ENCODE assay signal across 9 mouse cellular contexts in the genomic region with DNA sequence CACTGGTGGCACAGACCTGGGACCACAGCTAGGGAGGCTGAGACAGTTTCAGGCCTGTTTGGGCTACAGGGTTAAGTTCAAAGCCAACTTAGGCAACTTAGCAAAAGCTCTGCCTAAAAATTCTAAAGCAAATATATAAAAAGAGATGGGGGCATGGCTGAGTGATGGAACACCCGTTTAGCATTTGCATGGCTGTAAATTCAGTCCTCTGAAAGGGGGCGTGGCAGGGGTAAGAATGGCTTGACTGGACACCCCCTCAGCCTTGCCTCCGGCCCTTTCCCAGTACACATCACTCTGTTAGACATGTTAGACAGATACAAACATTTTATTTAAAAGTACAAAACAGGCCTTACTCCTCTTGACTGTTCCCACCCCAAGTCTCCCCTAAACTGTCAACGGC. TPM values are rescaled to one million over a fixed set of nuclear protein-coding genes. Genes with fewer than 3 reads are reported as not detected.
DNase-seq lines count a peak whose midpoint lies in the region; ATAC-seq and TF ChIP-seq lines count a peak whose summit lies in the region.
"Had no signal": no experiment of that assay in that cellular context is flagged by ENCODE, and none has a peak within 500 bp of the region (broad histone marks: within the 10 kb centered on the region; RNA-seq: fewer than 3 reads in every experiment).

No protein-coding gene starts in this region.

- DNase-seq in heart, adult 18-20 months = peak; percentile 46 to 54
- DNase-seq in heart, postnatal 10 days = no peak
- peak; percentile 12 for DNase-seq in heart, postnatal 0 days (ENCODE audit: low spot score)
- peak; percentile 41 for DNase-seq in lung, postnatal 36 days
- no peak for DNase-seq in cerebellum, postnatal 10 days
- no peak for DNase-seq in ovary, postnatal 14 days (ENCODE audit: low spot score)
- DNase-seq in cerebellum, adult 9-11 months = no peak

- H3K4me3 ChIP-seq in ES-Bruce4 (ENCODE audit: low read depth, low read length) = peak overlapping the region; percentile 32
- no peak overlapping the region for H3K4me3 ChIP-seq in heart, postnatal 0 days (ENCODE audit: low read depth, low read length)

- no peak for TF ChIP-seq POLR2A in ES-Bruce4 (IDR thresholded peaks at IDR 0.05; ENCODE audit: insufficient read depth, low read length)

- H3K9me3 ChIP-seq in ES-Bruce4 (replicated peaks; ENCODE audit: control insufficient read depth, insufficient read depth, low read length, poor library complexity, severe bottlenecking) = no peaks in the 10 kb centered on the region
- H3K9me3 ChIP-seq in heart, postnatal 0 days (replicated peaks; ENCODE audit: control insufficient read depth, low read length) = no peaks in the 10 kb centered on the region

- ATAC-seq in heart, postnatal 0 days (ENCODE audit: insufficient read depth, low read depth) = no peak

- no peaks in the 10 kb centered on the region for H3K27me3 ChIP-seq in ES-Bruce4 (ENCODE audit: control insufficient read depth, insufficient read depth, low read length, poor library complexity, severe bottlenecking)
- H3K27me3 ChIP-seq in heart, postnatal 0 days (ENCODE audit: control insufficient read depth, insufficient read depth, low read length) = no peaks in the 10 kb centered on the region

- 58% methylated on average over 4 of the region's 4 CpGs for WGBS in heart, postnatal 0 days

- intact Hi-C loops in heart, postnatal 10 days (cut with DNase I) = no loop called here

- no peaks in the 10 kb centered on the region for H3K36me3 ChIP-seq in ES-Bruce4 (ENCODE audit: control insufficient read depth, insufficient read depth, low read length, poor library complexity, severe bottlenecking)
- no peaks in the 10 kb centered on the region for H3K36me3 ChIP-seq in heart, postnatal 0 days (replicated peaks; ENCODE audit: control insufficient read depth, insufficient read depth, low read length)

- H3K4me2 ChIP-seq in heart, postnatal 0 days (ENCODE audit: low read depth, low read length) = peak overlapping the region; percentile 40

- no peak for TF ChIP-seq CTCF in ES-Bruce4 (IDR thresholded peaks at IDR 0.05; ENCODE audit: low read depth, low read length)
- no peak for TF ChIP-seq CTCF in heart, postnatal 0 days (IDR thresholded peaks at IDR 0.05; ENCODE audit: low read depth)

- H3K4me1 ChIP-seq in ES-Bruce4 (ENCODE audit: control insufficient read depth, insufficient read depth, low read length) = peaks cover 7% of the 10 kb centered on the region
- H3K4me1 ChIP-seq in heart, postnatal 0 days (ENCODE audit: control insufficient read depth, insufficient read depth) = peaks cover 61% of the 10 kb centered on the region

- H3K9ac ChIP-seq in ES-Bruce4 (ENCODE audit: low read depth, poor library complexity, severe bottlenecking) = peak overlapping the region; percentile 61
- H3K9ac ChIP-seq in heart, postnatal 0 days (replicated peaks; ENCODE audit: low read depth, low read length) = peak overlapping the region; percentile 61

- TF ChIP-seq EP300 in ES-Bruce4 (IDR thresholded peaks at IDR 0.05; ENCODE audit: insufficient read depth, low read depth, low read length) = peak; percentile 82; the same call in 1 of the 2 replicates
- TF ChIP-seq EP300 in heart, postnatal 0 days (IDR thresholded peaks at IDR 0.05; ENCODE audit: low read depth) = no peak

- H3K27ac ChIP-seq in ES-Bruce4 (ENCODE audit: insufficient read depth, low read length) = peak overlapping the region; percentile 98
- peak overlapping the region; percentile 99 for H3K27ac ChIP-seq in heart, postnatal 0 days (ENCODE audit: low read depth)

RNA-seq across cellular contexts. Expression of a gene that starts 0.8 kb away (rescaled TPM):
- total RNA-seq in heart, adult 18-20 months (2021) = 1 to 10 TPM; 1.6 to 1.9 TPM
- 1 to 10 TPM; 4.9 to 5.3 TPM for total RNA-seq in heart, postnatal 10 days (2021)
- 1.1 and 1.7 TPM in 2 replicates for polyA plus RNA-seq in ES-Bruce4 (2011; ENCODE audit: insufficient read depth, insufficient read length, low read depth, missing spikeins)
- not detected in 2 replicates for total RNA-seq in heart, postnatal 0 days (2014; rRNA removed; ENCODE audit: low replicate concordance)
- 1.1 and 1.2 TPM in 2 replicates for polyA plus RNA-seq in heart, postnatal 0 days (2015; fragmentation: Nextera tagmentation; extraction: Ambion mirVana)
- total RNA-seq: neutrophil, adult 5-6 weeks had no signal

RNA-seq across cellular contexts. Expression of a gene that starts 16.4 kb away (rescaled TPM):
- 10 to 100 TPM; 26.7 to 30.5 TPM for total RNA-seq in heart, adult 18-20 months (2021)
- total RNA-seq in heart, postnatal 10 days (2021) = 10 to 100 TPM; 24.3 to 30.9 TPM
- 16.2 and 22.8 TPM in 2 replicates for polyA plus RNA-seq in ES-Bruce4 (2011; ENCODE audit: insufficient read depth, insufficient read length, low read depth, missing spikeins)
- total RNA-seq in heart, postnatal 0 days (2014; rRNA removed; ENCODE audit: low replicate concordance) = 10.3 and 13.1 TPM in 2 replicates
- polyA plus RNA-seq in heart, postnatal 0 days (2015; fragmentation: Nextera tagmentation; extraction: Ambion mirVana) = 37.1 and 38.7 TPM in 2 replicates

RNA-seq across cellular contexts. Expression of a gene that starts 18.9 kb away (rescaled TPM):
- total RNA-seq in heart, adult 18-20 months (2021) = 1 to 10 TPM in 1 of 2 experiments, under 1 TPM in 1; 0.59 to 1.4 TPM
- total RNA-seq in heart, postnatal 10 days (2021) = 1 to 10 TPM; 2.0 to 5.5 TPM
- 0.31 and 0.43 TPM in 2 replicates for polyA plus RNA-seq in ES-Bruce4 (2011; ENCODE audit: insufficient read depth, insufficient read length, low read depth, missing spikeins)
- total RNA-seq in heart, postnatal 0 days (2014; rRNA removed; ENCODE audit: low replicate concordance) = 1.2 and 5.3 TPM in 2 replicates
- 6.0 and 6.8 TPM in 2 replicates for polyA plus RNA-seq in heart, postnatal 0 days (2015; fragmentation: Nextera tagmentation; extraction: Ambion mirVana)
- total RNA-seq: neutrophil, adult 5-6 weeks had no signal

RNA-seq across cellular contexts. Expression of a gene that starts 19.8 kb away (rescaled TPM):
- 100 to 1,000 TPM; 435 to 530 TPM for total RNA-seq in heart, adult 18-20 months (2021)
- total RNA-seq in heart, postnatal 10 days (2021) = 1,000 to 10,000 TPM in 1 of 2 experiments, 100 to 1,000 TPM in 1; 618 to 1,152 TPM
- 450 and 464 TPM in 2 replicates for polyA plus RNA-seq in ES-Bruce4 (2011; ENCODE audit: insufficient read depth, insufficient read length, low read depth, missing spikeins)
- total RNA-seq in heart, postnatal 0 days (2014; rRNA removed; ENCODE audit: low replicate concordance) = 1,058 and 1,196 TPM in 2 replicates
- polyA plus RNA-seq in heart, postnatal 0 days (2015; fragmentation: Nextera tagmentation; extraction: Ambion mirVana) = 332 and 600 TPM in 2 replicates

RNA-seq across cellular contexts. Expression of a gene that starts 23.4 kb away (rescaled TPM):
- total RNA-seq in heart, adult 18-20 months (2021) = 10 to 100 TPM; 24.4 to 27.4 TPM
- 10 to 100 TPM; 40.1 to 54.6 TPM for total RNA-seq in heart, postnatal 10 days (2021)
- polyA plus RNA-seq in ES-Bruce4 (2011; ENCODE audit: insufficient read depth, insufficient read length, low read depth, missing spikeins) = 2.5 and 3.1 TPM in 2 replicates
- 33.1 and 50.6 TPM in 2 replicates for total RNA-seq in heart, postnatal 0 days (2014; rRNA removed; ENCODE audit: low replicate concordance)
- polyA plus RNA-seq in heart, postnatal 0 days (2015; fragmentation: Nextera tagmentation; extraction: Ambion mirVana) = 3.6 and 5.1 TPM in 2 replicates

Comparison
In these comparisons a context has a peak if more than half of its experiments do, and no peak if none do; other contexts are left out.
1. DNase-seq: peak in heart, adult 18-20 months (2 of 2), heart, postnatal 0 days (single experiment) and lung, postnatal 36 days (single experiment); none in heart, postnatal 10 days (0 of 2), cerebellum, postnatal 10 days (0 of 2), ovary, postnatal 14 days (single experiment) and cerebellum, adult 9-11 months (single experiment).